Mouse (Mus musculus) embryonic stem cell, embryonic (primary cell): ENCODE data around the gene Rif1.

ENCODE experiments used
- CTCF ChIA-PET, 4 experiments: fragments of 300-600 bp in 2 of 4; fragments of 350-600 bp in 2 of 4; sonication (Branson Sonifier 250); formaldehyde crosslinking; loops; one replicate each; lab custom pipeline; 2022; ENCODE audit warnings: inconsistent platforms in 2 of 4; lab: Charles Lee
- POLR2A ChIA-PET, 4 experiments: fragments of 300-600 bp in 2 of 4; fragments of 350-600 bp in 2 of 4; sonication (Branson Sonifier 250); formaldehyde crosslinking; loops; one replicate each; lab custom pipeline; 2022; ENCODE audit warnings: antibody characterized with exemption in 4 of 4, inconsistent platforms in 1 of 4; lab: Charles Lee

The Rif1 gene

GRCm38 (mm10) chr2:52072491-52073140, at the start of gene Rif1:
TSS of gene Rif1 (plus strand) at chr2:52072832.
- ChIA-PET CTCF (interaction anchor here in 1 of 4 experiments (0.6 kb wide), 2 partner anchors 36 to 335 kb away, joined by 5 to 6 read pairs; no protein-coding TSS in a partner anchor), POLR2A (interaction anchor here (0.5 to 16.5 kb wide), 89 partner anchors 7 to 932 kb away, joined by 3 to 585 read pairs (median 6); partner anchors contain the start of genes Arl5a (in 2 of the 4), Nmi (in 2 of the 4), Rbm43 (in 1 of the 4) and Tnfaip6 (in 1 of the 4))

GRCm38 (mm10) chr2:52027061-52027460, 45.6 kb upstream of the Rif1 start:
- ChIA-PET POLR2A (interaction anchor here in 3 of 4 experiments (0.9 to 6.7 kb wide), 8 partner anchors 10 to 59 kb away, joined by 3 to 38 read pairs (median 5); partner anchors contain the start of genes Rif1 (in 2 of the 3) and Tnfaip6 (in 1 of the 3)), CTCF (no interaction called here)

- POLR2A ChIA-PET = interaction anchor here in 3 of 4 experiments (0.5 to 6.7 kb wide), 12 partner anchors 15 to 116 kb away, joined by 3 to 38 read pairs (median 3); partner anchors contain the start of genes Rif1 (in 3 of the 3) and Nmi (in 1 of the 3)
- CTCF ChIA-PET = interaction anchor here in 3 of 4 experiments (0.6 to 1.7 kb wide), 11 partner anchors 11 to 648 kb away, joined by 3 to 11 read pairs (median 4); no protein-coding TSS in a partner anchor
These were observed 43.2 kb upstream of the Rif1 start for GRCm38 (mm10) chr2:52029426-52029825.

GRCm38 (mm10) chr2:52031491-52031890, 41.1 kb upstream of the Rif1 start:
- POLR2A ChIA-PET = interaction anchor here in 1 of 4 experiments (6.7 kb wide), 1 partner anchor 40 kb away, joined by 38 read pairs; the partner anchor contains the start of gene Rif1

GRCm38 (mm10) chr2:52034601-52035000, 38.0 kb upstream of the Rif1 start:
- CTCF ChIA-PET = no interaction called here

More at GRCm38 (mm10) chr2:52031491-52031890, 41.1 kb upstream of the Rif1 start:
- CTCF ChIA-PET = no interaction called here

GRCm38 (mm10) chr2:52035144-52035543, 37.5 kb upstream of the Rif1 start:
- ChIA-PET POLR2A (interaction anchor here in 2 of 4 experiments (0.6 to 1.5 kb wide), 2 partner anchors 36 to 37 kb away, joined by 3 to 7 read pairs; partner anchors contain the start of gene Rif1 (in 1 of the 2)), CTCF (no interaction called here)

More at GRCm38 (mm10) chr2:52034601-52035000, 38.0 kb upstream of the Rif1 start:
- POLR2A ChIA-PET = interaction anchor here in 1 of 4 experiments (1.0 to 1.5 kb wide), 2 partner anchors 9 to 37 kb away, joined by 4 to 7 read pairs; partner anchors contain the start of gene Rif1

- ChIA-PET CTCF (interaction anchor here in 1 of 4 experiments (0.5 kb wide), 1 partner anchor 35 kb away, joined by 6 read pairs; no protein-coding TSS in a partner anchor), POLR2A (interaction anchor here in 3 of 4 experiments (0.5 to 1.6 kb wide), 10 partner anchors 10 to 53 kb away, joined by 3 to 15 read pairs (median 4); partner anchors contain the start of gene Rif1 (in 3 of the 3))
These were observed 35.6 kb upstream of the Rif1 start for GRCm38 (mm10) chr2:52036929-52037595.

- POLR2A ChIA-PET = interaction anchor here in 3 of 4 experiments (0.6 to 1.2 kb wide), 6 partner anchors 10 to 53 kb away, joined by 3 to 7 read pairs (median 3); partner anchors contain the start of gene Rif1 (in 1 of the 3)
- CTCF ChIA-PET = no interaction called here
These were observed 34.8 kb upstream of the Rif1 start, which contains the start of gene Tnfaip6 for GRCm38 (mm10) chr2:52037882-52038281. TSS of gene Tnfaip6 (plus strand) at chr2:52038009.

- POLR2A ChIA-PET = interaction anchor here in 3 of 4 experiments (0.9 to 1.2 kb wide), 4 partner anchors 32 to 41 kb away, joined by 3 to 7 read pairs (median 3); partner anchors contain the start of gene Rif1 (in 1 of the 3)
- CTCF ChIA-PET = no interaction called here
These were observed 34.1 kb upstream of the Rif1 start for GRCm38 (mm10) chr2:52038558-52038957.

GRCm38 (mm10) chr2:52039083-52039801, 33.4 kb upstream of the Rif1 start:
- POLR2A ChIA-PET = interaction anchor here in 2 of 4 experiments (1.1 to 1.7 kb wide), 3 partner anchors 32 to 33 kb away, joined by 3 to 7 read pairs (median 4); partner anchors contain the start of gene Rif1 (in 1 of the 2)
- CTCF ChIA-PET = no interaction called here

- CTCF ChIA-PET = interaction anchor here in 2 of 4 experiments (0.6 to 1.2 kb wide), 2 partner anchors 13 to 125 kb away, joined by 3 to 4 read pairs; no protein-coding TSS in a partner anchor
- POLR2A ChIA-PET = interaction anchor here in 3 of 4 experiments (0.6 to 3.9 kb wide), 16 partner anchors 9 to 464 kb away, joined by 3 to 49 read pairs (median 4); partner anchors contain the start of gene Rif1 (in 3 of the 3)
These were observed 30.5 kb upstream of the Rif1 start for GRCm38 (mm10) chr2:52042132-52042531.

GRCm38 (mm10) chr2:52042714-52043113, 29.9 kb upstream of the Rif1 start:
- ChIA-PET CTCF (interaction anchor here in 2 of 4 experiments (0.6 to 1.2 kb wide), 2 partner anchors 13 to 126 kb away, joined by 3 to 4 read pairs; no protein-coding TSS in a partner anchor), POLR2A (interaction anchor here in 3 of 4 experiments (0.7 to 3.9 kb wide), 22 partner anchors 8 to 60 kb away, joined by 3 to 49 read pairs (median 4); partner anchors contain the start of gene Rif1 (in 3 of the 3))

GRCm38 (mm10) chr2:52043485-52043884, 29.1 kb upstream of the Rif1 start:
- POLR2A ChIA-PET = interaction anchor here in 3 of 4 experiments (0.6 to 3.9 kb wide), 21 partner anchors 9 to 173 kb away, joined by 3 to 49 read pairs (median 4); partner anchors contain the start of gene Rif1 (in 3 of the 3)
- CTCF ChIA-PET = no interaction called here

- ChIA-PET CTCF (interaction anchor here in 1 of 4 experiments (0.6 kb wide), 1 partner anchor 16 kb away, joined by 5 read pairs; no protein-coding TSS in a partner anchor), POLR2A (interaction anchor here in 1 of 4 experiments (11.5 kb wide), 1 partner anchor 25 kb away, joined by 116 read pairs; the partner anchor contains the start of gene Rif1)
These were observed 26.6 kb upstream of the Rif1 start for GRCm38 (mm10) chr2:52046032-52046431.

- ChIA-PET CTCF (no interaction called here), POLR2A (interaction anchor here in 2 of 4 experiments (0.7 to 11.5 kb wide), 11 partner anchors 8 to 48 kb away, joined by 3 to 116 read pairs (median 4); partner anchors contain the start of gene Rif1 (in 2 of the 2))
These were observed 21.8 kb upstream of the Rif1 start for GRCm38 (mm10) chr2:52050823-52051222.

- ChIA-PET POLR2A (interaction anchor here in 2 of 4 experiments (1.2 to 11.5 kb wide), 4 partner anchors 8 to 22 kb away, joined by 3 to 116 read pairs (median 16); partner anchors contain the start of gene Rif1 (in 2 of the 2)), CTCF (interaction anchor here in 1 of 4 experiments (0.5 kb wide), 1 partner anchor 519 kb away, joined by 3 read pairs; no protein-coding TSS in a partner anchor)
These were observed 20.3 kb upstream of the Rif1 start for GRCm38 (mm10) chr2:52052335-52052734.
